Mouse (Mus musculus) megakaryocyte, embryonic 14.5 days (primary cell): ENCODE data around the gene She.

ENCODE experiments used
- FLI1 ChIP-seq: IDR thresholded peaks from 2 replicates; pipeline ENCODE4 v1.6.1; 2012; ENCODE audit warnings: low read length, inconsistent platforms, mixed read lengths
- GATA1 ChIP-seq: IDR thresholded peaks from 3 replicates; pipeline ENCODE4 v1.6.1; 2012; ENCODE audit warnings: mixed read lengths, low read length, inconsistent platforms, borderline replicate concordance

DNA sequence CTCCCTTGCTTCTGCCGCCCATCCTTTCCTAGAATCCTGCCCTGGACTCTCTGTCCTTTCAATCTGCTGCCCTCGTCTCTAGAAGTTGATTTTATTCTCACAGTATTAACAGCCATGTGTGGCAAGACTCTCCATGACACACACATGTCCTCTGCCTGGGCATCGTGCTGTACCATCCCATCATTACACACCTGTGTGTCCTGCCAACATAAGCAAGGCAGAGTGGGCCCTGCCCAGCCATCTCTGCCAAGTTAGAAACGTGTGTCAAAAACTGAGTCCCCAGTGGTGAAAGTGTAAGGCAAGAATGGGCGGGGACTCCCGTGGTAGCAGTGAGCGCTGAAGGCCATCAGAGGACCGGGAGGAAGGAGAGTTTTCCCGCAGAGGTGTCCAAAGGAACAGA is 14.6 kb downstream of the She start:
- TF ChIP-seq GATA1 (no peak), FLI1 (no peak)
